Mouse (Mus musculus) testis, adult 2 months (tissue): Measurements from ENCODE around the gene Fbxo22.

Source experiments
- CTCF ChIP-seq: fragments of 200-500 bp; IDR thresholded peaks from 2 replicates; pipeline ENCODE4 v1.5.1; 2012; ENCODE audit warnings: low read depth, mild to moderate bottlenecking, inconsistent platforms, low read length, moderate library complexity; ENCODE audit not compliant: control insufficient read depth, insufficient read depth, insufficient replicate concordance
- POLR2A ChIP-seq: fragments of 200-500 bp; IDR thresholded peaks from 2 replicates; pipeline ENCODE4 v1.6.1; 2012; ENCODE audit warnings: low read depth, mild to moderate bottlenecking, inconsistent platforms, low read length, moderate library complexity; ENCODE audit not compliant: control insufficient read depth

- TF ChIP-seq CTCF: no peak
- no peak for TF ChIP-seq POLR2A
These were observed 20.3 kb downstream of the Fbxo22 start for GRCm38 (mm10) chr9:55229010-55229409.
